Mouse (Mus musculus) right cerebral cortex, postnatal 14 days (tissue): ENCODE results near the gene C2cd4c.

Source experiments
- DNase-seq: peaks from one replicate; pipeline ENCODE4 v3.0.0; 2022

The C2cd4c gene

DNA sequence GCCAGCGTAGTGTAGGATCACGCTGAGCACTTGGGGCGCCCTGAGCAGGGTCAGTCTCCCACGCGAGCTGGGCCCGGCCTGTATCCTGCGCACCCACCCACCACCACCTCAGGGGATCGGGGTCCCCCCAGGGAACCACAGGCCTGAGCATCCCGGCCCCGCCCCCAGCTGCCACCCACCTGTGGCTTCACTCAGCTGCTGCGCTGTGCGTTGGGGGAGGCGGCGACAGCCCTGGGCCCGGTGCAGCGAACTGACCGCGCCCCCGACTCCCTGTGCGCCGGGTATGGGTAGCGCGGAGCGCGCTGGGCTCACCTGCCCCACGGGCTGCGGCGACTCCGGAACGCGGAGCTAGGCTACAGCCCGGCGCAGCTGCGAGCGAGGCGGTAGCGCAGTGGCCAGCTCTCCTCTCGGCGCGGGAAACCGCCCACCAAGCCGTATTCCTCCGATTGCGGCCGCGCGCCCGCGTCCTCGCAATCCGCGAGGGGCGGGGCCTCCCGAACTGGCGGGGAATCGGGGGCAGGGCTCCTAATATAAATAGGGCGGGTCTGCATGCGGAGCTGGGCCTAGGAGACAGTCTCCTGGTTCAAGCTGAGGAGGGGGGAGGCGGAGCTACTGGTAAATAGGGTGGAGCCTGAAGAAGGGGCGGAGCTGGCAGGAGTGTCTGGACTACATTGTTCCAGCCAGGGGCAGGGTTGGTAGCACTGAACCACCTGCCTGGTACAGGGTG, at the start of gene C2cd4c:
Gene C2cd4c, minus strand, starts transcription at position 448 of the 727 bp plus-strand sequence.
- peak; percentile 67 for DNase-seq

DNA sequence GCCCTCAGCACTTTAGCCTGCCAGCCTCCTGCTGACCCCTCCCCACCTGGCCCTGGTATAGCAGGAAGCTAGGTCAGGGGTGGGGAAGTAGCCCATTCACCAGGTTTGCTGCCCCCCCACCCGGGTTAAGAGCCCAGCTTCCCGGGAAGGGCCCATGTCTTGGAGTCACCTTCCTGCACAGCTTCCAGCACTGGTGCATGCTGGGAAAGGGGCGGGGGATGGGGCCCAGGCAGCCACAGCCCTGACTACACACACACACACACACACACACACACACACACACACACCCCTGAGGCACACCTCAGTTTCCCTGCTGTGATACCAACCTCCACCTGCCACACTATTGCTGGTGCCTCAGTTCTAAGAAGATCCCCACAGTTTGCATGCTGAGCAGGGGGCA, 48.0 kb upstream of the C2cd4c start:
- no peak for DNase-seq

DNA sequence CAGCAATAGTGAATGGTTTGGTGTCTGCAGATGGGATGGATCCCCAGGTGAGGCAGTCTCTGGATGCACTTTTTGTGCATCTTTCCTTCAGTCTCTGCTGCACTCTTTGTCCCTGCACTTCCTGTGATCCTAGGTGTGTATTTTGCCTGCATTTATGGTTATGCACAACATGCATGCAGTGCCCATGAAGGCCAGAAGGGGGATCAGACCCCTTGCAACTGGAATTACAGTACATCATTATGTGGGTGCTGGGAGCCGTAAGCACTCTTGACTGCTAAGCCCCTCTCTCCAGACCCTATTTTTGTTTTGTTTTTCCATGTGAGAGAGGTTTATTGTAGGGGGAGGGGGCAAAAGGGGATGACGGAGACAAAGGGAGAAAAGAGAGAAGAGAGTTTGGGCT, 46.5 kb upstream of the C2cd4c start:
- DNase-seq, result no peak

- no peak for DNase-seq
Measured at GRCm38 (mm10) chr10:79658829-79659228, 45.0 kb upstream of the C2cd4c start.

DNA sequence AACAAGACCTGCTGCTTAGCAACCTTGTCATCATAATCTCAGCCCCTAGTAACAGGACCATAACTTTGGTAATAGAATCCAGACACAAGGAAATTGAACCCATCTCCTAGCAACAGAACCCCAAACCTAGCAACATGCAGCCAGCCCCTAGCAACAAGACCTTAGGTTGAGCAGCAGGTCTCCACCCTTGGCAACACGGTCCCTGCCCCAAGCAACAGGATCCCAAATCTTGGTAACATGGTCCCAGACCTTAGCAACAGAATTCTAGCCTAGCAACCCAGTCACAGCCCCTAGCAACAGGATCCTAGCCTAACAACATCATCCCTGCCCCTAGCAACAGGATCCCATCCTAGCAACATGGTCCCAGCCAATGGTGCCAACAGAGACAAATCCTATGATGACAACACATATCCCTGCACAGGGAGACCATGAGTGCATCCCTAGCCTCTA, 41.1 kb upstream of the C2cd4c start:
- no peak for DNase-seq

DNA sequence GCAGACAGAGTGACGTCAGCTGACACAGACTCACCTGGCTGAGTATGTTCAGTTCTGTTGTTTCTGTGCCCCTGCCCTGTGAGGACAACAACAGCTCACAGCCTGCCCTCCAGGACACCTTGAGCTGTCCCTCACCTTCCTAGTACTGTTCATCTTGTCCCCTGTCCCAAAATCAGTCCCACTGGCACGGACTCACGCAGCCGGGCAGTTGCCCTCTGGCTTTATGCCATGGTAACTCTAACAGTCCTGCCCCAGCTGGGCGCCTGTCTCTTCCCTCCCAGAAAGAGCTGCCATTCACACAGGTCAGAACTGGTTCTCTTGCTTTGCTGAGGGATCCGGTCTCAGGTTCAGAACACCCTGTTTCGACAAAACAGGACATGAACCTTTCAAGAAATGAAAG, 39.0 kb upstream of the C2cd4c start:
- no peak for DNase-seq

DNA sequence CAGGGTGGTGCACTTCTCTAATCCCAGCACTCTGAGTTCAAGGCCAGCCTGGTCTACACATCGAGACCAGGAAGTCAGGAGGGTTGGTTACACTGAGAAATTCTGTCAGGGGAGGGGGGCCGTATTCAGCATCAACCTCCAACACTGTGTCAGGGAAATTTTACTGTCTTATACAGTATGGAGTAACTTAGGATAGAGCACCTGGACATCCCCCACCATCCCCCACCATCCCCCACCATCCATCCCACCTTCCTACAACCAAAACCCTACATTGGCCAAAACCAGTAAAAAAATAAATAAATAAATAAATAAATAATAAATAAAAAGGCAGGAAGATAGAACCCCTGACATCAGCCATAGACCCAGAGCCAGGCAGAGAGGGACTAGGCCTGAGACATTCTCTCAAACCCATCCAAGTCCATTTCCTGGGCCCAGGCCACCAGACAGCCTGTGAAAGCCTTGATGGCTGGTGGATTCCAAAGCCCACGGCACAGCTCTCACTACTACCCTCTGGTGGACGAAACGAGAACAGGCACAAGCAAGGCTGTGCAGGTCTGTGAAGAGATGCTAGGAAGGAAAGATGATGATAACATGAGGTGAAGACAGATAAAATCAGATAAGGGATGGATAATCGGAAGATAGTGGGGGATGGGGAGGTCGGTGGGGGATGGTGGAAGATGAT, 35.4 kb upstream of the C2cd4c start:
- peak; percentile 83 for DNase-seq

DNA sequence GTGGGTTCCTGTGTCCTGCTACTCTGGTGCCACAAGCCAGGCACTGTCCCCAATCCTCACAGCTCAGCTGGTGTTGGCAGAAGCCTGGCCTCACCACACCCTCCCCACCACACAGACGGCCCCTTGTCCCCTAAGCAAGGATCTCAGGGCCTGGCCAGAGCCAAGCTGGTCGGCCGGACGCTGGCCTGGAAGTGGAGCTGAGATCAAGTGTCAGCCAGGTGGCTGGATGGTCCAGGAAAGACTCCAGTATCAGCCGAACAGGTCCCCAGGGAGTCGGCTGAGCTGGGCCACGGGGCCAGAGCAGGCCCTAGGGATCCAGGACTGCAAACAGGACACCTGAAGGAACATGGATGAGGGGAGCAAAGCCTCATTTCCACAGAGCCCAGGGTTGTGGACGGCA, 31.9 kb upstream of the C2cd4c start, which contains the start of gene Odf3l2:
Gene Odf3l2, minus strand, starts transcription at position 28 of the 400 bp plus-strand sequence.
- no peak for DNase-seq

GRCm38 (mm10) chr10:79638486-79639204, 24.8 kb upstream of the C2cd4c start:
- peak; percentile 53 for DNase-seq

DNA sequence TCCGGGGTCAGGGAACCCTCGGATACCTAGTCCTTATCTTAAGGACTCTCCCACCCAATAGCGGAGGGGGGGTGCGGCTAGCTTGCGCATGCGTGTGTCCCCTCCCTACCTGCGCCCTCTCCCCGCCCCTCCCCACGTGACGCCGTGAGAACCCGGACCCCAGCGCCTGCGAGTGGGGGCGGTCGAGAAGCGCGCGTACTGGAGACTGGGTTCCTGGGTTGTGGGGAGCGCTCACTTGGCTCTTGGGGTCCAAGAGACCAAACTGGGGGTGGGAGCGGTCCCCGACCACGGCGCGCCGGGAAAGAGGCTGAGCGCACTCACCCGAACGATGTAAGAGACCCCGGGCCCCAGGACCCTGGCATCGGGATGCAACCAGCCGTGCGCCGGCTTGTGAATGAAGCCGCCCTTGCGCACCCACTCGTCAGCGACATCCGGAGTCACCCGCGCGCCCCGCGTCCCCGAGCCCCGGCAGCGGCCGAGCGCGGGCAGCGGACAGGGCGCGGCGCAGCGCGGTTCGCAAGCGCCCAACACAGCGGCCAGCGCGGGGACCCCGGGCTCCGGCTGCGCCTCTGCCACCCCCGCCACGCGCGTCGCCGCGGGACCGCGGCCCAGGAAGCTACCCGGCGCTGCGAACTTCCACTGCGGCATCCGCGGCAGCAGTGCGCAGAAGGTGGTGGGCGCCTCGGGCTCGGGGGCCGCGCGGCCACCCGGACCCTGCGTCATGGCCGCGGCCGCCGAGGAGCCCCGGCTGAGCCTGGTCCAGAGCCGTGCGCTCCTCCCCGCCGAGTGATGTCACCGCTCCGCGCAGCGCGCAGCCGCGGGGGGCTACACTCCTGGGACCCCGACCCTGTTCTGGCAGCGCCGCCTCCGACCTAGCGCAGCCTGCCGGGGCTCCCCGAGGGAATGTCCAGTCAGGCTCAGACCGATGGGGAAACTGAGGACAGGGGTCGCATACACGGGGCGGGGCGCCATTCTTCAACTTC, 23.6 kb upstream of the C2cd4c start, which contains the start of gene Shc2:
Gene Shc2, minus strand, starts transcription at position 791 of the 983 bp plus-strand sequence.
- peak; percentile 89 for DNase-seq

GRCm38 (mm10) chr10:79636287-79636686, 22.5 kb upstream of the C2cd4c start:
- no peak for DNase-seq

DNA sequence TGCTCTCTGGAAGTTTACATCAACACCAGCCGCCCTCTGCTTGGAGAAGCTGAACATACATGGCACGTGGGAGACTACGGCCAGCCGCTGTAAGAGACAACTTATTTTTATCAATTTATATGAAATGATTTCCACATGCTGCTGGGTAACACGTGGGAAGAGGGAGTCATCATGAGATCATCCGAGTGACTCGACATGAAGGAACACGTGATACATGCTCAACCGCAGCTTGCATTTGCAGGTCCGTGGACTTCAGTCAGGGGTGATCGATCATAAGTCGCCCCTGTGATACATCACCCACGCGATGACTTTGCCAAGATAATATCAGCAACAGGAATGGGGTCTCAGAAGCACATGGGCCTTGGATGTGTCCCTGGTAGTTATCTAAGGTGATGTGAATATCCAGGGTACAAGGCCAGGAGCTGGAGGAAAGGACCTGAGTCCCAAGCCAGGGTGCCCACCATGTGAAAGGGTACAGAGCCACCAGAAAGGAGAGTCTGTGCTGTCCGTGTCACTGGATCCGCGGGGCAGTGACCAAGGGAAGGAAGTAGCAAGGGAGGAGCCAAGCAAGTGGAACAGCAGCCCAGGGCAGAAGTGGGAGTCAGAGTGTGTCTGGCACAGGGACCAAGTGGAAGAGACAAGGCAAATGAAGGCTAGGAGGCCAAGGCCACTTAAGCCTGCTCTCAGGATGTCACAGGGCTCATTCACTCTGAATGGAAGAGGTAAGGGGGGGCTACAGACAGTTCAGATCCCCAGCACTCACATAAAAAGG, 19.4 kb upstream of the C2cd4c start:
- no peak for DNase-seq

DNA sequence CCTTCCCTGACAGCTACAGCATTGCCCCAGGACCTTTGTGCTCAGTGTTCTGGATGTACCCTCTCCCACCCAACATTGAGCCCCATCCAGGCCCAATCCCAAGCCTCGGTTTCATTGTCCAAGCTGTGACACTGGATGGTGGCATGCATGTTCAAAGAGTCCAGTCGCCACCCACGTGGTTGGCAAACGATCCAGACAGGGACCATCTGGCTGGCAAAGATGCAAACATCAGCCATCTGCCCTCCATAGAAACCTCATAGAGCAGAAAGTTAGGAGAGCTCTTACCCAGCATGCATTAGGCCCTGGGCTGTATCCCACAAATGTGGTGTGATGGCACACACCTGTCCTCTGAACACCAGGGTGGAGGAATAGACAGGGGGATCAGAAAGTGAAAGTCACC, 17.6 kb upstream of the C2cd4c start:
- DNase-seq, result peak; percentile 58

GRCm38 (mm10) chr10:79628377-79628776, 14.6 kb upstream of the C2cd4c start:
- DNase-seq, result no peak

DNA sequence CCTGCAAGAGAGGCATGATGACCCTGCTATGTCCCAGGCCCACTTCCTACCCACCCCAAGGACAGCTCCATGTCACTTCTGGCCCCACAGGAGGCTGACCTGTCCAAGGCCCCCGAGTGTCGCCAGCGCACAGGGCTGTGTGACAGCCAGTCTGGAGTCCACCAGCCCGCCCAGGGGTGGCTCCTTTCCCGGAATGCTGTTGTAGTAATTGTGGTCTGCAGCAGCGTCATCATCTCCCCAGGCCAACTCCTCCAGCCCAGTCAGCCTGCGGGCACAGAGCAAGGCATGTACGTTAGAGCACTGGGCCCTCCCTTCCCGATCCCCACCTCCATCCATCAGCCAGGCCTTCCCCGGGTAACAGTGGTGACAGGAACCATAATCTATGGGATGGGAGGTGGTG, 12.3 kb upstream of the C2cd4c start:
- DNase-seq, result no peak

DNA sequence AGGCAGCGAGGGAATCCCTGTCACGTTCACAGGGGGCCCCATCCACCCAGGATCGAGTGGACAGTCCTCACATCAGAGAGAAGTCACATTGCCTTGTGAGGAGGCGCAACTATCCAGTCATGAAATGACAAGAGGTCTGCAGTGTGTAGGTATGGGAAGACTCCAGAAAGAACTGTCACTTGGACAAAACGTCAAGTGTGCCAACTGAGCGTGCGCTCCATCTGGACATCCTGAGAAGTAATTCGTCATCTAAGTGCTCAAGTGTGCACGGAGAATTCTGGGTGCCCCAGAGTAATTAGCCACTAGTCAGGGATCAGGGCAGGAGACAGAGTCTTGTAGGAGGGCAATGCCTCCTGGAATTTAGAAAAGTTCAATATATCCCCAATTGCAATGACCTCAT, 11.6 kb upstream of the C2cd4c start:
- DNase-seq, result no peak

GRCm38 (mm10) chr10:79623950-79624349, 10.1 kb upstream of the C2cd4c start:
- no peak for DNase-seq

DNA sequence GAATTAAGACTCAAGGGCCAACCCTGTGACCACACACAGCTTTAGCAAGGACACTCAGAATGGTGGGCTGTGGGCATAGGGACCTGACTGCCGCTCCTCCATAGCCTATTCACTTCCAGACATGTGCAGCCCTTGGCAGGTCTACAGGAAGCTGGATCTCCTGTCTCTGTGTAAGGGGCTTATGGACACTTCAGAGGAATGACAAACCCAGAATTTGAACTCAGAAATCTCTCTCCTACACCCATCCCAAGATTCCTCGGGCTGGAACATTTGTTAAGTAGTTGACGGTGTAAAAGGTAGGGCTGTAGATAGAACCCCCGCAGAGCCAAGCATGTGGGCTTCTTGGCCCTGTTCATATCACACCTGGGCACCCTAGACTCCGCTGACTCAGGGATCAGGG, 2.6 kb upstream of the C2cd4c start:
- DNase-seq, result no peak

- DNase-seq, result no peak
Measured at GRCm38 (mm10) chr10:79615860-79616259, 2.0 kb upstream of the C2cd4c start.

DNA sequence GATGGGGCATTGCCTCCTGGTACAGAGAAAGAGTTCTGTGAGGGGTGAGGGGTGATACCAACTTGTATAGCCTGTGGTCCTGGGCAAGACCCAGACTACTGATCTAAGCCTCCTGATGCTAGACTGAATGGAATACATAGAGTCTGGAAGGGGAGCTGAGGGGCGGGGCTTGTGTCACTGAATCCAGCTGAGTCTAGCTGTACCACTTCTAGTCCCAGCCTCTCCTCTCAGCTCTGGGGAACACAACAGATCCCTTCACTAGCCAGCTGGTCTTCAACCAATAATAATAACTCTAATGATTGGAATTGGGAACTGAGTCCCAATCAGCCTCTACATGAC, 449 bp upstream of the C2cd4c start:
- no peak for DNase-seq
